Mouse (Mus musculus): Measurements from ENCODE around the gene Itpkb. TPM values are rescaled to one million over a fixed set of nuclear protein-coding genes. Genes with fewer than 3 reads are reported as not detected.

Itpkb gene
- polyA plus RNA-seq, 1 experiment from 2014 or later = 2.4 TPM

DNA sequence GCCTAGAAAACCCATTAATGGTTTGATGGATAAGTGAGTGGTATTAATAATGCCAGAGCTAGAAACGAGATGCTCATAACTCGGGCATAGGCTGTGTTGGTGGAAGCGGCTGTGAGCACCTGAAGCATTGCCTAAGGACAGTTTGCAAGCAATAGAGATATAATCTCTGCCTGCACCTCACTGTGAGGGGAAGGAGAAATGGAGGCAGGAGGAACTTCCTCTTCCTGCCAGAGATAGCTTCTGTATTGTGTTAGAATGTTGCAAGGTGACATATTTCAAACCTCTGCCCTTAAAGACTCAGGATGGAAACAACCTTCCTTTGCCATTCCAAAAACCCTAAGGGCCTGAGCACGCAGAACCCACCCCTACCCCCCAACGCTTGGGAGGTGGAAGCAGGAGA lies 11.9 kb upstream of the Itpkb start:
- 87% methylated on average over 5 of the region's 5 CpGs for WGBS

DNA sequence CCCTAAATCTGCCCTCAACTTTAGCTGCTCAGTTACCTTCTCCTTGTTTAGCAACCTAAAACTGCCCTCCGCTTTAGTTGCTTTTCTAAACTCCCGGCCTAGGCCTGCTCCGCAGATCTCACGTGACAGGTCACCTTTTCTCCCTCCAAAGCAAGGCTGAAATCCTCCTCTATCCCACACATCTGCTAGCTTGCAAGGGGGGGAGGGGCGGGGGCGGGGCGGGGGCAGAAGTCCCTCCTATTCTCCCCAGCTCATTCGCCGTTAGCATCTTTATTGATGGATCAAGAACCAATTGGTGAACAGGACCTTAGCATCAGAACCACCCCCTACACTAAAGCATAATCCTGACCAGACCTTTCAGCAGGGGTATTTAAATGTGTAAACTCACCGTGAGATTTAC lies 10.4 kb upstream of the Itpkb start:
- Histone ChIP-seq H3K4me2 (replicated peaks) (no peak overlapping the region), H3K27me3 (no peaks in the 10 kb centered on the region), H3K4me1 (no peaks in the 10 kb centered on the region), H3K4me3 (no peak overlapping the region), H3K9me3 (no peaks in the 10 kb centered on the region), H3K9ac (replicated peaks) (no peak overlapping the region), H3K36me3 (no peaks in the 10 kb centered on the region), H3K27ac (replicated peaks) (no peak overlapping the region)
- 8% methylated on average over 10 of the region's 10 CpGs for WGBS
- ATAC-seq (replicated peaks) = no peak

More for the DNA sequence above, 11.9 kb upstream of the Itpkb start:
- ATAC-seq (replicated peaks) = no peak
- Histone ChIP-seq H3K27ac (replicated peaks) (no peak overlapping the region), H3K4me1 (peaks cover 3% of the 10 kb centered on the region), H3K9me3 (no peaks in the 10 kb centered on the region), H3K9ac (replicated peaks) (no peak overlapping the region), H3K4me2 (replicated peaks) (no peak overlapping the region), H3K4me3 (no peak overlapping the region), H3K36me3 (no peaks in the 10 kb centered on the region), H3K27me3 (no peaks in the 10 kb centered on the region)

GRCm38 (mm10) chr1:180322896-180323295 lies 7.4 kb upstream of the Itpkb start:
- Histone ChIP-seq H3K36me3 (no peaks in the 10 kb centered on the region), H3K27ac (replicated peaks) (no peak overlapping the region), H3K27me3 (no peaks in the 10 kb centered on the region), H3K9ac (replicated peaks) (no peak overlapping the region), H3K9me3 (no peaks in the 10 kb centered on the region), H3K4me3 (no peak overlapping the region), H3K4me2 (replicated peaks) (no peak overlapping the region), H3K4me1 (no peaks in the 10 kb centered on the region)
- no peak for ATAC-seq (replicated peaks)
- WGBS = 87% methylated on average over 3 of the region's 3 CpGs

GRCm38 (mm10) chr1:180323491-180323890 lies 6.8 kb upstream of the Itpkb start:
- H3K27me3 ChIP-seq = no peaks in the 10 kb centered on the region
- ATAC-seq (replicated peaks) = no peak
- H3K27ac ChIP-seq (replicated peaks) = no peak overlapping the region
- H3K4me2 ChIP-seq (replicated peaks) = no peak overlapping the region
- no peaks in the 10 kb centered on the region for H3K4me1 ChIP-seq
- H3K9ac ChIP-seq (replicated peaks) = no peak overlapping the region
- no peaks in the 10 kb centered on the region for H3K9me3 ChIP-seq
- H3K4me3 ChIP-seq = no peak overlapping the region
- H3K36me3 ChIP-seq = no peaks in the 10 kb centered on the region
- 91% methylated on average over 5 of the region's 5 CpGs for WGBS

GRCm38 (mm10) chr1:180324271-180324670 lies 6.0 kb upstream of the Itpkb start:
- Histone ChIP-seq H3K27ac (replicated peaks) (no peak overlapping the region), H3K9ac (replicated peaks) (no peak overlapping the region), H3K4me1 (no peaks in the 10 kb centered on the region), H3K9me3 (no peaks in the 10 kb centered on the region), H3K4me3 (no peak overlapping the region), H3K36me3 (no peaks in the 10 kb centered on the region), H3K27me3 (no peaks in the 10 kb centered on the region), H3K4me2 (replicated peaks) (no peak overlapping the region)
- 84% methylated on average over 4 of the region's 4 CpGs for WGBS
- ATAC-seq (replicated peaks) = no peak

GRCm38 (mm10) chr1:180328794-180329665 lies 1.3 kb upstream of the Itpkb start:
- no peak overlapping the region for H3K27ac ChIP-seq (replicated peaks)
- no peaks in the 10 kb centered on the region for H3K36me3 ChIP-seq
- no peak overlapping the region for H3K9ac ChIP-seq (replicated peaks)
- peaks cover 12% of the 10 kb centered on the region; the same call in 1 of the 2 replicates for H3K27me3 ChIP-seq
- WGBS = 22% methylated on average over 12 of the region's 12 CpGs
- H3K4me2 ChIP-seq (replicated peaks) = 0 out of 2 replicates have a peak overlapping the region, but pooled peaks have one; percentile 98
- H3K4me1 ChIP-seq = peaks cover 31% of the 10 kb centered on the region
- H3K4me3 ChIP-seq = no peak overlapping the region
- no peaks in the 10 kb centered on the region for H3K9me3 ChIP-seq
- no peak for ATAC-seq (replicated peaks)

GRCm38 (mm10) chr1:180329706-180330105 lies 579 bp upstream of the Itpkb start:
- Histone ChIP-seq H3K27me3 (peaks cover 12% of the 10 kb centered on the region; the same call in 1 of the 2 replicates), H3K4me1 (peaks cover 31% of the 10 kb centered on the region), H3K27ac (replicated peaks) (no peak overlapping the region), H3K9me3 (no peaks in the 10 kb centered on the region), H3K4me2 (replicated peaks) (0 out of 2 replicates have a peak overlapping the region, but pooled peaks have one; percentile 98), H3K36me3 (no peaks in the 10 kb centered on the region), H3K9ac (replicated peaks) (no peak overlapping the region), H3K4me3 (no peak overlapping the region)
- ATAC-seq (replicated peaks) = no peak
- 19% methylated on average over 6 of the region's 6 CpGs for WGBS

GRCm38 (mm10) chr1:180330707-180331545 lies 641 bp downstream of the Itpkb start:
- H3K27me3 ChIP-seq = peaks cover 12% of the 10 kb centered on the region; the same call in 1 of the 2 replicates
- peak overlapping the region; percentile 56 for H3K4me3 ChIP-seq
- H3K4me2 ChIP-seq (replicated peaks) = peak overlapping the region; percentile 98
- no peaks in the 10 kb centered on the region for H3K9me3 ChIP-seq
- H3K36me3 ChIP-seq = no peaks in the 10 kb centered on the region
- peak overlapping the region; percentile 44 for H3K27ac ChIP-seq (replicated peaks)
- ATAC-seq (replicated peaks) = peak; percentile 44
- H3K9ac ChIP-seq (replicated peaks) = peak overlapping the region; percentile 54
- under 1% methylated on average over 58 of the region's 58 CpGs for WGBS
- peaks cover 35% of the 10 kb centered on the region for H3K4me1 ChIP-seq

DNA sequence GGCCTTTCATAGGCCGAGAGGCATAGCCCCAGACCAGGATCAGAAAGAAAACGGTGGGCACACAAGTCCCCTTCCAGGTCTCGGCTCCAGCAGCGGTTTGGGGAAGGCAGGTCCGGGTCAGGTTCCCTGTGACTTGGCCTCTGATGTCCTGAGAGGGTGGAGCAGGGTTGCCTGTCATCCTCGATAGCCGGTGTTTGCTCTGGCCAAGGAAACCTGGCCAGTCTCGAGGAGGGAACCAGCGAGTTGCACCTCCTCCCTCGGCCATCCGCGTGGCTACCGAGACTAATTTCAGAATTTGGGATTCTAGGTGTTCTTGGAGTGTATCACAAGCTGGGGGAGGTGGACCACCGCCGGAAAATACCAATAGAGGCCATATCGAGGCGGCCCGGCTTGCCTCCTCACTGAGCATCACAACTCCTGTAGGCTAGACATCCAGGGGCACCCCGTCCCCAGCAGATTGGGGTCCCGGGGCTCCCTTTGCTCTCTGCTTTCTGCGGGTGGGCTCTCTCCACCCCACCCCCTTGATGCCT lies 1.3 kb downstream of the Itpkb start:
- H3K4me1 ChIP-seq = peaks cover 35% of the 10 kb centered on the region
- peaks cover 12% of the 10 kb centered on the region; the same call in 1 of the 2 replicates for H3K27me3 ChIP-seq
- peak overlapping the region; percentile 54 for H3K9ac ChIP-seq (replicated peaks)
- no peaks in the 10 kb centered on the region for H3K36me3 ChIP-seq
- no peak overlapping the region for H3K27ac ChIP-seq (replicated peaks)
- peak overlapping the region; percentile 56 for H3K4me3 ChIP-seq
- H3K9me3 ChIP-seq = no peaks in the 10 kb centered on the region
- WGBS = 3% methylated on average over 21 of the region's 21 CpGs
- peak overlapping the region; percentile 98 for H3K4me2 ChIP-seq (replicated peaks)
- ATAC-seq (replicated peaks) = peak; percentile 44

- WGBS = under 1% methylated on average over 72 of the region's 72 CpGs
- H3K27ac ChIP-seq (replicated peaks) = no peak overlapping the region
- ATAC-seq (replicated peaks) = peak; percentile 65
- H3K4me3 ChIP-seq = peak overlapping the region; percentile 56
- H3K36me3 ChIP-seq = no peaks in the 10 kb centered on the region
- no peaks in the 10 kb centered on the region for H3K9me3 ChIP-seq
- peak overlapping the region; percentile 98 for H3K4me2 ChIP-seq (replicated peaks)
- H3K4me1 ChIP-seq = peaks cover 35% of the 10 kb centered on the region
- peaks cover 12% of the 10 kb centered on the region; the same call in 1 of the 2 replicates for H3K27me3 ChIP-seq
- H3K9ac ChIP-seq (replicated peaks) = peak overlapping the region; percentile 54
Measured at GRCm38 (mm10) chr1:180332076-180332927, 2.0 kb downstream of the Itpkb start.

DNA sequence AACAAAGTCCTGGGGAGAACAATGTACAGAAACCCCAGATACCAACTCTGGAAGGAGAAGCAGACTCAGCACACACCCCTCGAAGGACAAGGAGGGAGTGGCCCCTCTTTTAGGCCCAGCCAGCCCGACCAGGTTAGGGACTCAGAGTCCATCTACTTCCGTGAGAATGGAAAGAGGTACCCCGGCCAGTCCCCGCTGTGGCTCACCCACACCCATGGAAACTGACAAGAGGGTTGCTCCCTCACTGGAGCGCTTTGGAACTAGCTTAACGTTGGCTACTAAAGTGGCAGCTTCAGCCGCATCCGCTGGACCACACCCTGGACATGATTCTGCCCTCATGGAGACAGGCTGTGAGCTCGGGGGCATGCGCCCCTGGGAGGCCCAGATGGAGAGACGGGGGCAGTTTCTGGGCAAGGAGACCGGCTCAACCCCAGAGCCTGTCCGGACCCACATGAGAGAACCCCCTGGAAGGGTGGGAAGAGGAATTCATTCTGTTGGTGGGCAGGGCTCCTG lies 2.7 kb downstream of the Itpkb start:
- WGBS = 33% methylated on average over 14 of the region's 14 CpGs
- H3K36me3 ChIP-seq = no peaks in the 10 kb centered on the region
- peak overlapping the region; percentile 54 for H3K9ac ChIP-seq (replicated peaks)
- no peak overlapping the region for H3K27ac ChIP-seq (replicated peaks)
- H3K4me1 ChIP-seq = peaks cover 35% of the 10 kb centered on the region
- H3K27me3 ChIP-seq = peaks cover 12% of the 10 kb centered on the region; the same call in 1 of the 2 replicates
- peak overlapping the region; percentile 56 for H3K4me3 ChIP-seq
- no peaks in the 10 kb centered on the region for H3K9me3 ChIP-seq
- H3K4me2 ChIP-seq (replicated peaks) = peak overlapping the region; percentile 98
- no peak for ATAC-seq (replicated peaks)
